Mouse (Mus musculus) hindlimb bud, embryonic 11.5 days (tissue): ENCODE results near the gene Zfp931.
"Not testable (repeated sequence)": the region's sequence is repeated elsewhere in the genome, so short reads cannot be mapped to it uniquely, and the experiment has no call there.

ENCODE experiments used
- DNase-seq: peaks from one replicate; pipeline ENCODE4 v3.0.0-alpha.2; 2012; ENCODE audit warnings: low read depth, low spot score; ENCODE audit errors: extremely low spot score

Zfp931 gene

DNA sequence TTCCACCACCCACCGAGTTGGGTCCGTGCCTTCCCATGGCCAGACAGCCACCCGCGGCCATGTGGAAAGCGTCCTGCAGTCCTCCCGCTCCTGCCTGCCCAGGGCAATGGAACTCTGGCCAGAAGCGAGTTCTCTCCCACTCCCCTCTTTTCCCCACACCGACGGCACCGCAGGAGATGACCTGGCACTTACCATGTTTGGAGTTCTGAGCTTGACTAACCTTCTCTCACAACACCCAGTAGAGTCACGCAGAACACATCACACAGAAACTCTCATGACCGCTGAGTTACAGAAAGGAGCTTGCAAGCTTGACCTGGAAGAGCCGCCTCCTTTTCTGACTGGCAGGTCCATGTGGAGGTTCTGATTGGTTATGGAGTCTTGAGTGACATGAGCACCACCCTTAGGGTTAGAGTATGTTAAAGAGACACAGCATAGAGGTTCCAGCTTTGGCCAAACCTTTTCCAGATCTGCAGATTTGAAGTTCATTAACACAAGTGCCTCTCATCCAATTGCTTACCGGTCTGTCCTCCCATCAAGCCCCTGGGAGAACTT lies at the start of gene Zfp931:
TSS of gene Zfp931 (minus strand) at position 311 of the 552 bp plus-strand sequence.
- not testable (repeated sequence) for DNase-seq

DNA sequence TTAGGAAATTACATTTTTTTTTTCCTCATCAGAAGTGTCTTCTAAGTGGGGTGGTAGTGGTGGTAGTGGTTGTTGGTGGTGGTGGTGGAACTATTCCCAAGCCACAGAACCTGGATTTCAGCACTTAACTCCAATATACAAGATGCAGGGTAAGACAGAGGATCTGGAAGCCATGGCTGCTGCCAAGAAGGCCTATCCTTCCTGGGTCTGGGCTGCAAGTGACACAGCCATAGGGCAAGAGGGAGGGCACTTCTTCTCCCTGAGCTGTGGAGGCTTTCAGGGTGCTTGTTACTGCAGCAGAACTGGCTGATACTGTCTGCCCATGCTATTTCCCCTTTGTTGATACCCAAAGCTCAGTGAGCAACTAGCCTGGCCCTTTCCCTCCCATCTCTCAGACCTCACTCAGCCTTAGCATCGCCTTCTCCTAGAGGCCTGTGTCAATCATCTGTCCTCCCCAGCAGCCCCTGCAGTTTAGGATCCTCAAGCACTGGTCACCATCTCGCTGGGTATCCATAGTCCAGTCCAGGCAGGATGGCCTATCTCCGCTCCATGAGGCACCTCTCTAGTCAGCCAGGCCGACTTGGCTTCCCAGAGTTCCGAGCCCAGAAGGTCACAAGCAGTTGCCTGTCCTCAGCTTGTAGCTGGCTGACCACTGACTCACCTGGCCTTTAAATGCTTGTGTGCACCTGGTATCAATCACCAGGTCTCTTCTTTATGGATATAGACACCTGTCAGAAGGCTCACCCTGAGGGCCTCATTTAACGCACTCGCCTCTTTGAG lies 48.0 kb upstream of the Zfp931 start:
- no peak for DNase-seq

DNA sequence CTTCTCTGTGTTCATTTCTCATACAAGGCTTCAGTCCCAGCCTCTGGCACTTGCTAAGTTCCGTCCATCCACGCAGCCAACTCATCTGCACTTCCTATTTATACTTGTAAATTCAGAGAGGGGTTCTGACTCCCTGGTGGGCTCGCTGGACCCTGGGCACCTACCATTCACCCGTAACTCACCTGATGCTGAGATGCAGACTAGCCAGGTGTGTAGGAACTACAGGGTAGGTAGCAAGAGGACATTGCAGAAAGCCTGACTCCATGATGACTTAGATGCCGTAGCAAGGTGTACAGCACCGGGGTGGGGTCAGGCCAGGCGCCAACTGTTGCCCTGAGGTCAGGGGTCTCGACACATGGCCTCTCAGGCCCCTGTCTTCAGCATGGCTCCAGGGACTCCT lies 47.2 kb upstream of the Zfp931 start:
- DNase-seq: no peak

DNA sequence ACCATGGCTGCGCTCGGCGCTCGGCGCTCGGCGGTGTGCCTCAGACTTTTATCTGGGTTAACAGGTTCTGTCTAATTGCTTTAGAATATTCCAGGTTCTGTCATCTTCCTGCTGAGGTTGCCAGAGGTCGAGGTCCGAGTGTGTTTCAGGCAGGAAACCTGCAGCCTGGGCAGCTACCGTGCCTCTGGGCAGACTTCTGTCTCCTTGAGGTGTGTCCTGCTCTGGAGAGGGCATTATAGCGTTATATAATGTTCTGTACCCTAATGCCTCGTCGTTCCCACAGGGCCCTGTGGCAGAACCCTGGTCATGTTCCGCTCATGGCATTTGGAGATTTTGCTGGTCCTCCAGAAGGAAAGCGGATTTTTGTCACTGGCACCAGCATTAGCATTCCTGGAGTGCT lies 45.2 kb upstream of the Zfp931 start:
- no peak for DNase-seq

DNA sequence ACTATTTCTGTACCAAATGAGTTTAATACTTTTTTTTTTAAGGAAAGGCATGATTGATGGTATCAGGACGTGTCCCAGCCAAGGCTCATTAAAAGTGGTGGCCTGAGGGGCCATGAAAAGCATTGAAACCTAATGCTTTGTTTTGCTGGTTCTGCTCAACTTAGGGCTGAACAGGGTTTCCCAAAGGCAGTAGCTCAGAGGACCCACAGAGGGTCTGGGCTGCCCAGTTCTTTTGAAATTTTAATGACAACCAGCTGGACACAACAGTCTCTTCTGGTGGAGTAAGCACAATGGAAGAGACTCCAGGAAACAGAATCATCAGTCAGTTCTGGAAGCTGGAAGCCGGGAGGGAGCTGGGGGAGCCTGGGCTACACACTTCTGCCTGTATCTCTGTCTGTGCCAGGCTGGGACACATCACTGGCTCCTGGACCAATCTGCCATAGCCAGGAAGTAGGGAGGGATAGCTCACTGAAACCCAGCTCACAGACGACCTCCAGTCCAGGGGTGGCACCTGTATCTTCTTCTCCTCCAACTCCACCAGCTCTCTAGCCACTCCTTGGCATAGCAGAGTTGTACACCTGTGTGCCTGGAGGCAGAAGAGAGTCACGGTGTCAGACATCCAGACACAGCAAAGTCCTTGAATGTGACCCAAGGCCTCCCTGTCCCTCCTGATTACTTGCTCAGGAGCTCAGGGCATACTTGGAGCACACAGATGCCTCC lies 43.8 kb upstream of the Zfp931 start:
- DNase-seq: no peak

DNA sequence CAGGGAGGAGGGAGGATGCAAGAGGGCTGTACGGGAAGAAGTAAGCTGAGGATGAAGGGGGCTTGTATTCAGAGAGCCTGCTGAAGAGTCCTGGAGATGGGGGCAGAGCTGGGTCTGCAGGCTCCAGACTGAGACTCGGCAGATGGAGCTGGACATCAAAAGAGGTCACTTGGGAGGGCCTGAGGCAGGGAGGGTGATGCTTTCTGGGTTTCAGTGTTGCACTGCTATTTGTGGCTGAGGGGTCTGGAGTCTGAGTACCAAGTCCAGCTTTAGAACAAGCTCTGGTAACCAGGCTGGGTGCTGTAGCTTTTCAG lies 43.1 kb upstream of the Zfp931 start:
- no peak for DNase-seq

DNA sequence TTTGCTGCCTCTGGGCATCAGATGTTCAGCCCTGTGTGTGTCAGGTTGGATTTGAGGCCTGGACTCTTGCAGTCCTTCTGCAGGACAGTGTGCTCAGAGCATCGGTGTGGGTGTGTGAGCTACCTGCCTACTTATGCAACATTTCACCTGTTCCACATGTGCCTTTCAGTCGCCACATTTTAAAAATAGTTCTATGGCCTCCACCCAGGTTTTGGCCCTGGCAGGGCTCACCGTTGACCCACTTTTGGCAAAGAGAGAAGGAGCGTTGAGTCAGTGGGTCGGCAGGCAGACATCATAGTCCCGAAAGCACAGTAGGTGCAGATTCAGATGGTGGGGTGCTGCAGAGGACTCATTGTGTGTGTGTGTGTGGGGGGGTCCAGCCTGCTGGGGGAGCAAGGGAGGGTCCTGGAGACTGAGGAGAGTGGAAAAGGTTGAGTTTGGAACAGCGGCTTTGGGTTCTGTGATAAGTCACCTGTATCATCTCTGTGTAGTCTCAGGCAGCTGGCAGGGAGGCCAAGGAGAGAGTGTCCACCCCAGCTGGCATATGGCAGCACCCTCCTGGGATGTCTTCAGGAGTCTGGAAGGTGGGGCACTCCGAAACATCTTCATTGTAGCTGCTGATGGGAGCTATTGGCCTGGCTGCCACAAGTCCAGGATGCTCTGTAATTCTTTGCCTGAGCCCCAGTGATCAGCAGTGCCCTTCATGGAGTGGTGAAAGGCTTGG lies 42.5 kb upstream of the Zfp931 start:
- no peak for DNase-seq

DNA sequence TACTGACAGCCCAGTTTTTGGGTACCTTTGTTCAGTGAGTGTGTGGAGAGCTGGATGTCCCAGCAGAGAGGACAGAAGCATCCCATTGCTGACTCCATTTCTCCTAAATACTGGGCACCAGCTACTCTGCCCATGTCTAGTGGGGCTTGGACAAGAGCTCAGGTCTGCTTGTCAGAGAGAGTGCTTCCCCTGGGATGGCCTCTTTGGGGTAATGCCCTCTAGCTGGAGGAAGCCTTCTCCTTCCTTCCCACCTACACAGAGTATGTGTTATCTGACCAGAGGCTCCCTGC lies 42.0 kb upstream of the Zfp931 start:
- DNase-seq: no peak

DNA sequence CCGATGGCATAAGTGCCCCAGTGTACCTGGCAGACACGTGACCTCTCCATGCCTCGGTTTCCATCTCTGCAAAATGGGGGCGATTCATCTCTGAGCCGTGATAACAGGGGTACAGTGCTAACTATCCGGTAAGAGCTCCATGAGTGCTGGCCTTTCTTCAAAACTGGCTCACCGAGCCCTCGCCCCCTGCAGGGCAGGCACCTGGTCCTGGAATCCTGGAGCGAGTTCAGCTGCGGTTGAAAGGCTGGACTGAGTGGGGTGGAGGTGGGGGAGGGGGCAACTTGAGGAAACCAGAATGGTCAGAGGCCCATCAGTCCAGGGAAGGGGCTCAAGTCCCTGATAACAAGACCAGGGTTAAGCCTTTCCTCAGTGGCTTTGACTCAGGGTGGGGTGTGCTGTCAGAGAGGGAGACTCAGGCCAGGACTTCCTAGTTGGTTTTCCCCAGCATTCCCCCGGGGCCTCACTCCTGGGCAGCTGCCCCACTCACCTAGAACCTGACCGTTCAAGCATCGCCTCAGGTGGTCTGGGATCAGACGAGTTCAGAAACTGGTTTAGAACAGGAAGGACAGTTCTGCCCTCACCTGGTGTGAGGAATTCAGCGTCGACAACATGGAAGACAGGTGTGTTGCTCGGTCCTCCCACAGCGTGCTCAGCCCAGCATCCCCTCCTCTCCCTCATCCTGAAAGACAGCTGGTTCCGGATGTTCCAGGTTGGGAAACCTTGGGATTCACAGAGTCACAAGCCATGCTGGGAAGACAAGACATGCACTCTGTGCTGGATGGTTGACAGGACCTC lies 41.5 kb upstream of the Zfp931 start:
- DNase-seq: no peak

DNA sequence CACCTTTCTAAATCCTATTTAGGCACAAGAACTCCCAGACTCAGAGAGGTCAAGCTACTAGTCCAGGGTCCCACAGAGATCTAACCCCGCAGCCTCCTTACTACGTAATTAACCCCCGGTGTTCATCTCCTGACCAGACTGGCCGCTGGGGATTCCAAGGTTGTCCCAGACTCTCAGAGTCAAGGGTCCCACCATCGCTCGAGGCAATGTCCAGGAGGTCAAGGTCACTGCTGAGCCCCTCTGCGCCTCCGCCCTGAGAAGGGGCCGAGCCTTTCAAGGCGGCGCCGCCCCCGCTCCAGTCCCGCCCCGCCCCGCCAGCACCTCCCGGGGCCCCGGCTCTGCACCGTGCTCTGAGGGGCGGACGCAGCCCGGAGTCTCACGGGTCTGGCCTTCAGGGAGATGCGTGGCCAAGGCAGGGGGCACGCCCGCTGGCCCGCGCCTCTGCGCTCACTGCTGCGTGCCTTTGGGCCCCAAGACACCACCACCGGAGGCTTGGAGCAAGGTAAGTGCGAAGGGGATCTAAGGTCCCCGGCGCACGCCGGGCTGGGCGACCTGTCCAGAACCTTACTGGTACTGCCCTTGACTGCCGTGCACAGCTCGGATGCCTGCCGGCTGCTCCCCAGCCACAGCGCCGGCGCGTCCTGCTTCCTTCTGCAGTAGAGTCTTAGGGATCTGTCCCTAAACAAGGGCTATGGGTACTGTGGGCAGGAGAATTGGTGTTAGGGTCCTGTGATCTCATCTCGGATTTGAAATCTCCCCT lies 40.7 kb upstream of the Zfp931 start, which contains the start of gene Phactr3:
TSS of gene Phactr3 (plus strand) at position 175 of the 760 bp plus-strand sequence.
- no peak for DNase-seq

DNA sequence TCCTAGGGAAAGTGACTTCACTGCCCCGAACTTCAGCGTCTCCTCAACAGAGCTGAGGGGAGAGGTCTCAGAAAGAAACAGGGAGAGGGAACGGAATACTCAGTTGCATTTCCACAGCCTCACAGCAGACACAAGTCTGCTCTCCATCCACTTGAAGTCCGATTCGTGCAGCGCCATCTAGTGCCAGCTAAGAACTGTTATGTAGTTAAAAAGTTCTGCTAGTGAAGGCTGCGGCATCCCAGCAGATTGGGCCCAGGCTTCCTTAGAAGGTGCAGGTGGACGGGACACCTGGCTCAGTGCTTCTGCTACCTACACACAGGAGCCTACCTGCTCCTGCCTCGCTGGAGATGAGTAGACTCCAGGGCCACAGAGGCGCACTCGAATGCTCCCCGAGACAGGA lies 39.7 kb upstream of the Zfp931 start:
- no peak for DNase-seq

DNA sequence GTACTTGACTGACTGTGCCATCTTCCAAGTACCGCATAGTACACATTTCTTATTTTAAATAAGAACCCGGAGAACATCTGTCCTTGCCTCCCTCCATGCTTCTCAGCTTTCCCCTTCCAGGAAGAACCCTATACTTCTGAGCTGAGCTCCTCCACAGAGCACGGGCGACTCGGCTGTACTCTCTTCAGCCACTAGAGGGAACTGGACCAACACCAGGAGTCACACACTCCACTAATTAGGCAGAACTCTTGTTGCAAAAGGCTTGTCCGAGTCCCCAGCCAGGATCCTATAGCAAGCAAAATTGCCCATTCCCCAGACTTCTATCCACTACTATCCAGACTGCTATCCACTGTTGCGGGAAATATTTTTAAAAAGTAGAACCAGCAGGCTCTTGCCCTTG lies 23.7 kb upstream of the Zfp931 start:
- no peak for DNase-seq

DNA sequence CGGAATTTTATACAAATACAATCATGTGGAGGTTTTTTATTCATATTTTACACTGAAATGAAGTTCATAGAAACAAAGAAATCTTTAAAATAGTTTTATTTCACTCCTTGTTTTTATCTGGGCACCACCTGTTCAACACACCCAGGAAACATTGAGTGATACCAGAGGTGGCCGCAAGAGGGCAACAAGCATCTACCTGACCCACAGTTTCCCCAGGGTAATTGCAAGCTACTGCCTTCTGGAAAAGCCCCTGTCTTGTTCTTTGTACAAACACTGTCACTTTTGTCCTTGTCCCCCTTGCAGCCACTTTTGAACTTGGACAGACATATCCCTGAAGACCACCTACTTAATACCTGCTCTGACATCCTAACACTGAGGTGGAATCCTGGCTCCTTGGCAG lies 19.7 kb upstream of the Zfp931 start:
- no peak for DNase-seq

DNA sequence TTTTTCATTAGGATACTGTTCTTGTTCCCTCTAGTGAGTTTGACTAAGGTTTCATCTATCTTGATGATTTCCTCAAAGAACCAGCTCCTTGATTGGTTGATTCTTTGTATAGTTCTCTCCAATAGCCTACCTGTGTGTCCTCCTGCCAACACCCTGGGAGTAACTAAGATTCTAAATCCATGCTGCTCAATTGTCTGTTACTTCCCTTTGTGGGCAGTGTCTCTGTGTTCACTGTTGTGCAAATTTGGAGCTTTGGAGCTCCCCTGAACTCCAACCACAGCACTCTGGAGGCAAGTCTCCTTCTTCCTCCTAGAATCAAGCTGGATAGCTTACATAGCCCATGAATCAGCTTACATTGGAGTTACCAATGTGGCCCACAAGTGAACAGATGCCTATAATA lies 11.3 kb upstream of the Zfp931 start:
- DNase-seq: no peak

DNA sequence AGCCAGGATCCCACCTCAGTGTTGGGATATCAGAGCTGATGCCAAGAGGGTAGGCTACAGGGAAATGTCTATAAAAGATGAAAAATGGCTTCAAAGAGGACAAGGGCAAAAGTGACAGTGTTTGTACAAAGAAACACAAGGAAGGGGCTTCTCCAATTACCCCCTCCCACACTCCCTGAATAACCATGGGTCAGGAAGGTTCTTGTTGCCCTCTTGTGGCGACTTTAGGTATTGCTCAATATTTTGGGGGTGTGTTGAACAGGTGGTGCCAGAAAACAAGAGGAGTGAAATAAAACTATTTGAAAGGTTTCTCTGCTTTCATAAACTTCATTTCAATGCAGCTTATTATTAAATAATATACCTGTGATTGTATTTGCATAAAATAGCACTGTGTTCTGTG lies 20.1 kb downstream of the Zfp931 start:
- peak; percentile 50 for DNase-seq

DNA sequence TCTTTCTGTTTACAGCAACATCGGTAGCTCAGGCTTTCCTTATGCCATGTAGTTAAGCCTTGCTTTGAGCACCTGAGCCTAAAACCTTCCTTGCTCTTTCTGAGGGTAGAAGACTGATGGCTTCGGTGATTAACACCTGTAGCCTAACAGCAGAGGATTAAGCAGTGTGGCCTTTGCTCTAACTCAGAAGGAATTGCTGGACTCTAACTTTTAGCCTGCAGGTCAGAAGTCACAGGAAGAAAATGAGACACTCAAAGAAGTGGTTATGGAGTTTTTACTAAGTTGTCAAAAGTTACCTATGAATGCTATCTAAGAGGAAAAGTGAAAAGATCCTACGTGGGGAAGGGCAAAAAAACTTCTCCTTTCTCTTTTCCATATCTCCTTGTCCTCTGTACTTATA lies 50.7 kb downstream of the Zfp931 start:
- not testable (repeated sequence) for DNase-seq

DNA sequence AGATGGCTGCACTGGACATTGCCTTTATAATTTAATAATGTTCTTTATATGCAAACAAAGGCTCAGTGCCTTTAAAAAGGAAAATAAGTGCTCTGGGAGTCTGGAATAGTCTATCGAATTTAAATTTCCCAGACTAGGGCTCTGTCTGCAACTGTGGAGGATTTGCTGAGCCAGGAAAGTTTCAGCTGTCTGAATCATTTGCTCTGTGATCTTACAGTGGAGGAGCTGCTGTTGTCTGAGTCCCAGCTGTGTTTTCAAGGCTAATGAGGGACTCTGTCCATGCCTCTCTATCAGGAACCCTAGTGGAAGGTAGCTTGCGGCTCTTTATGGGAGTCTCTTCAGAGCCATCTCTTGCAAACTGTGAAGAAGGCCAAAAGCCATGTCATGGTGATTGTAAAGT lies 54.4 kb downstream of the Zfp931 start:
- DNase-seq: not testable (repeated sequence)

DNA sequence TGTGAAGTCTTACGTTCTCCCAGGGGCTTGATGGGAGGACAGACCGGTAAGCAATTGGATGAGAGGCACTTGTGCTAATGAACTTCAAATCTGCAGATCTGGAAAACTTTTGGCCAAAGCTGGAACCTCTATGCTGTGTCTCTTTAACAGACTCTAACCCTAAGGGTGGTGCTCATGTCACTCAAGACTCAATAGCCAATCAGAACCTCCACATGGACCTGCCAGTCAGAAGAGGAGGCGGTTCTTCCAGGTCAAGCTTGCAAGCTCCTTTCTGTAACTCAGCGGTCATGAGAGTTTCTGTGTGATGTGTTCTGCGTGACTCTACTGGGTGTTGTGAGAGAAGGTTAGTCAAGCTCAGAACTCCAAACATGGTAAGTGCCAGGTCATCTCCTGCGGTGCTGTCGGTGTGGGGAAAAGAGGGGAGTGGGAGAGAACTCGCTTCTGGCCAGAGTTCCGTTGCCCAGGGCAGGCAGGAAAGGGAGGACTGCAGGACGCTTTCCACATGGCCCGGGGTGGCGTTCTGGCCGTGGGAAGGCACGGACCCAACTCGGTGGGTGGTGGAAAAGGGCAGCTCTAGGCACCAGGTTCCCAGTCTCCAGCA lies 55.2 kb downstream of the Zfp931 start, which contains the start of gene Zfp971:
TSS of gene Zfp971 (plus strand) at position 274 of the 601 bp plus-strand sequence.
- DNase-seq: not testable (repeated sequence)

DNA sequence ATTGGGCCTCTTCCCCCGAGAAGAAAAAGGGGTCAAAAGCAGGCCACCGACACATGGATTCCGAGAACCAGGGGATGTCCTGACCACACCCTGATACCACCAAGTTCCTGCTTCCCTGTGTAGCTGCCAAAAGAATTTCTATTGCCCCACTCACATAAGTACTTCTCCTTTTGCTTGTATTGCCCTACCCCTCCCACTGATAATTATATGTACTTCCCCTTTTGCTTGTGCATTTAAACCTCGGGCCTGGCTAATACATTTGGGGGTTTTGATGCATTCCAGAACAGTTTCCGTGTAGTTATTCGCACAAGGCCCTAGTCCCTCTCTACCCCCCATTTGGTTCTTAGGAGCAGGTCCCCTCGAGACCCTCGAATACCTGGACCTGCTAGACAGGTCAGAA lies 57.5 kb downstream of the Zfp931 start:
- DNase-seq: not testable (repeated sequence)

DNA sequence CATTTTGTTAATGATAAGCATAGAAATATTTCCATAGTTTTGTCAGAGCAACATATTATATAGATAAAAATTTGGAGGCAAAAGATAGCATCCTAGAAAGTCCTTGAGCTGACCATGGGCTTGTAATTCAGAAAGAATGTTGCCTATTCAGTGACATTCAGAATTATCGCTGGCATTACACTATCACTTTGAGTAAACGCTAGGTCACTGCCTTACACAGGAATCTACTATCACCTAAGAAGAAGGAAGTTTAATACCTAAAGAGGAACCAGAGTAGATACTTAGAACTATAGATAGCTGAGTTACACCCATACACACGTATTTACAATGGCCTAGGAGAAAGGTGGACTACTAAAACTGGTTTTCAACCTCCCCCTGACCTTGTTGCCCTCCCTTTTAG lies 58.8 kb downstream of the Zfp931 start:
- DNase-seq: not testable (repeated sequence)
